Mouse (Mus musculus): ENCODE results near the gene Klhl28. TPM values are rescaled to one million over a fixed set of nuclear protein-coding genes. Genes with fewer than 3 reads are reported as not detected.

Gene Klhl28
- polyA plus RNA-seq (2011; ENCODE audit: insufficient read depth, insufficient read length, low replicate concordance, missing spikeins), result 2.5 and 3.9 TPM in 2 replicates

DNA sequence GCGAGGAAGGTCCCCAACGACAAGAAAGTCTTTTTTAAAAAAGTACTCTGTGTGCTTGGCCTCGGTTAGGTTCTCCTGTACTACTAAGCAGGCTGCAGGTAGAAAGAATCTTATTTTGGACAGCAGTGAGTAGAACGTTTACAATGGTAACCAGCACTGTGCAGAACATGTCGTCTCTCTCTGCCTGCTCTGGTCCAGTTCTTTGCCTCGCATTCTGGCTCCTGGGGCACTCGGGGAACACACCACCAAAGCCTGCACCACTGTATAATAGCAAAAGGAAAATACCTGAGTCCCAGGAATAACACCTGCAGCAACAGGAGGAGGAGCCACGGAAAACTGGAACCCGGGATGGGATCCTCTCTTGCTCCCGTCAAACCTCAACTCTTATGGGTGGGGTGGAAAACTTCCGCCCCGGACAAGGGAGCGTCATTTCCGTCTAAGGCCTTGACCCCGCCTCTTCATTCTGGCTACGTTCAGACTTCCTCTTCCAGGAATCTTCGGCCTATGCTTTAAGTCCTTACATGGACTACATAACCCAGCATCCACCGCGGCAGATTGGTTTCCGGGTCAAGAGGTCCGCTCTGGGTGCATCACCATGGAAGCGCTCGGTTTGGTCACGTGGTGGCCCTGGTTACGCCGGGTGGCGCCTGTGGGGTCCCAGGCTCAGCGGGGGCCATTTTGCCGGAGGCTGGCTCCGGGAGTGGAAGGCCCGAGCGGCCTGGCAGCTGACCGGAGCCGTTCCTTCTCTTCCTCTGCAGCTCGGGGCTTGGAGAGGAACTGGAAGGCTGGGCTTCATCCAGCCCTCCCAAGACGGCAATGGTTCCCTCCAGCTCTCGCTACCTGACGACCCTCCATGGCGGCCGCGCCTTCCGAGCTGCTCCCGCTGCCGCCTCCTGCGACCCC is at the start of gene Klhl28, which contains the start of gene Togaram1:
TSS of gene Klhl28 (minus strand) at position 411 of the 903 bp plus-strand sequence.
TSS of gene Togaram1 (plus strand) at position 681 of the 903 bp plus-strand sequence.
- H3K27ac ChIP-seq (ENCODE audit: control insufficient read depth, insufficient read depth, low read depth, low read length, poor library complexity), result peak within 1 kb of the TSS; percentile 71
- no peak for TF ChIP-seq CTCF (IDR thresholded peaks at IDR 0.05; ENCODE audit: control insufficient read depth, insufficient read depth, low read length)
- peak; percentile 84; the same call in 1 of the 2 replicates for TF ChIP-seq POLR2A (IDR thresholded peaks at IDR 0.05; ENCODE audit: borderline replicate concordance, control insufficient read depth, low read depth, low read length)
- peak within 1 kb of the TSS; percentile 95 for H3K4me3 ChIP-seq (replicated peaks; ENCODE audit: control insufficient read depth, low read depth, low read length)
- peaks cover 2% of the 10 kb centered on the region; the same call in 1 of the 2 replicates for H3K4me1 ChIP-seq (ENCODE audit: control insufficient read depth, insufficient read depth, low read length)
- WGBS, result under 1% methylated on average over 45 of the region's 45 CpGs

DNA sequence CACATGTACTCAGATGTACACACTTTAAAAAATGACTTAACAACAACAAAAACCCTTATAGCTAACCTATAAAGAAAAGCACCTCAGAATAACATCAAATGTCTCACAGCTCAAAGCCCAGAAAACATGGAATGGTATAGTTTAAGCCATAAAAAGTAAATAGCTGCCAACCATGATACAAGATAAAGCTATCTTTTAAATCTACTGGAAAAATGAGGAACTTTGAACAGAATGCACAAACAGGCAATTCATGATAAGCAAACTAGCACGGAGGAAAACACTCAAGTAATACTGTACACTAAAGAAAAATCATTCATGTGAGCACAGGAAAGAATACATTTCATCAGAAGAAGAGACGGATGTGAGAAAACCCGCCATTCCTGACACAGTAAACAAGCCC is 42.4 kb upstream of the Klhl28 start:
- Histone ChIP-seq H3K4me3 (replicated peaks; ENCODE audit: control insufficient read depth, low read depth, low read length) (no peak overlapping the region), H3K4me1 (ENCODE audit: control insufficient read depth, insufficient read depth, low read length) (no peaks in the 10 kb centered on the region), H3K27ac (ENCODE audit: control insufficient read depth, insufficient read depth, low read depth, low read length, poor library complexity) (no peak overlapping the region)
- TF ChIP-seq CTCF (IDR thresholded peaks at IDR 0.05; ENCODE audit: control insufficient read depth, insufficient read depth, low read length) (no peak), POLR2A (IDR thresholded peaks at IDR 0.05; ENCODE audit: borderline replicate concordance, control insufficient read depth, low read depth, low read length) (no peak)
- WGBS, result 60% methylated on average over 3 of the region's 3 CpGs

DNA sequence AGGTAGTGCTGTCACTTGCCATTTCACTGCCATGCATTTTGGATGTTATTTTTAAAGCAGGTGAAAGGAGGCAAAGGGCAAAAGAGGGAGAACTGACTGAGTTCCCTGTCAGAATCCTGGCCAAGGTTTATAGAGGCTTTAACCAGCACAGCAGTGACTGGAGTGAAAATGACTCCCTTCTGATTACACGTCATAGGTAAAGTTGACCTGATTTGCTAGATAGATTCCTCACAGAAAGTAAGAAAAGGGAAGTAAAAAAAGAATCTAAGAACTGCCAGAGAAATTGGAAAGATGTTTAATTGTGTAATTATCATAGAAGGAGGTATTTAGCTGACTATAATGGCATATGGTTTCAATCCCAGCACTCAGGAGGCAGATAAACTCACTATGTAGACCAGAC is 12.2 kb upstream of the Klhl28 start:
- 70% methylated on average over 1 of the region's 1 CpGs for WGBS
- no peak overlapping the region for H3K27ac ChIP-seq (ENCODE audit: control insufficient read depth, insufficient read depth, low read depth, low read length, poor library complexity)
- TF ChIP-seq POLR2A (IDR thresholded peaks at IDR 0.05; ENCODE audit: borderline replicate concordance, control insufficient read depth, low read depth, low read length) (no peak), CTCF (IDR thresholded peaks at IDR 0.05; ENCODE audit: control insufficient read depth, insufficient read depth, low read length) (no peak)
- H3K4me3 ChIP-seq (replicated peaks; ENCODE audit: control insufficient read depth, low read depth, low read length), result no peak overlapping the region
- no peaks in the 10 kb centered on the region for H3K4me1 ChIP-seq (ENCODE audit: control insufficient read depth, insufficient read depth, low read length)

DNA sequence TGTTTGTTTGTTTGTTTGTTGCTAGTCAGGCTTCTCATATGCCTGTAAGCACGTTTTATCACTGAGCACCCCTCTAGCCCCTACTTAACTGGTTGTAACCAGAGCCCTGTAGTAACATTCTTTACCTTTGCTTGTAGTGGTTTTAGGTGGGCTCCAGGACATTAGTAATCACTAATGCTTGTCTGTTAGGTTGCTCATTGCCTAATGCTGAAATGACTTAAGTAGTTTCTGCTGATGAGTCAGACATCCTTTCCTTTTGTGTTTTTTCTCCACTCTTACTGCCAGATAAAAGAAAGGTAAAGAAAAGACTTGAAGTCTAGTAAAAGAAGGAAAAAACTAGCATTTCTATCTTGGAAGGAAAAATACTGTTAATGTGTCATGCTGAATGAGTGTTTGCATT is 10.9 kb upstream of the Klhl28 start:
- TF ChIP-seq POLR2A (IDR thresholded peaks at IDR 0.05; ENCODE audit: borderline replicate concordance, control insufficient read depth, low read depth, low read length) (no peak), CTCF (IDR thresholded peaks at IDR 0.05; ENCODE audit: control insufficient read depth, insufficient read depth, low read length) (no peak)
- Histone ChIP-seq H3K27ac (ENCODE audit: control insufficient read depth, insufficient read depth, low read depth, low read length, poor library complexity) (no peak overlapping the region), H3K4me3 (replicated peaks; ENCODE audit: control insufficient read depth, low read depth, low read length) (no peak overlapping the region), H3K4me1 (ENCODE audit: control insufficient read depth, insufficient read depth, low read length) (no peaks in the 10 kb centered on the region)
- WGBS, result 14% methylated on average over 1 of the region's 1 CpGs

- Histone ChIP-seq H3K4me3 (replicated peaks; ENCODE audit: control insufficient read depth, low read depth, low read length) (no peak overlapping the region), H3K4me1 (ENCODE audit: control insufficient read depth, insufficient read depth, low read length) (no peaks in the 10 kb centered on the region), H3K27ac (ENCODE audit: control insufficient read depth, insufficient read depth, low read depth, low read length, poor library complexity) (no peak overlapping the region)
- 7% methylated on average over 6 of the region's 6 CpGs for WGBS
- TF ChIP-seq CTCF (IDR thresholded peaks at IDR 0.05; ENCODE audit: control insufficient read depth, insufficient read depth, low read length), result no peak
- no peak for TF ChIP-seq POLR2A (IDR thresholded peaks at IDR 0.05; ENCODE audit: borderline replicate concordance, control insufficient read depth, low read depth, low read length)
Measured at GRCm38 (mm10) chr12:64975558-64975957, 10.2 kb upstream of the Klhl28 start.

GRCm38 (mm10) chr12:64972063-64972462 is 6.7 kb upstream of the Klhl28 start:
- TF ChIP-seq POLR2A (IDR thresholded peaks at IDR 0.05; ENCODE audit: borderline replicate concordance, control insufficient read depth, low read depth, low read length) (no peak), CTCF (IDR thresholded peaks at IDR 0.05; ENCODE audit: control insufficient read depth, insufficient read depth, low read length) (no peak)
- peaks cover 2% of the 10 kb centered on the region; the same call in 1 of the 2 replicates for H3K4me1 ChIP-seq (ENCODE audit: control insufficient read depth, insufficient read depth, low read length)
- H3K27ac ChIP-seq (ENCODE audit: control insufficient read depth, insufficient read depth, low read depth, low read length, poor library complexity), result no peak overlapping the region
- no peak overlapping the region for H3K4me3 ChIP-seq (replicated peaks; ENCODE audit: control insufficient read depth, low read depth, low read length)
- WGBS, result 72% methylated on average over 6 of the region's 6 CpGs

DNA sequence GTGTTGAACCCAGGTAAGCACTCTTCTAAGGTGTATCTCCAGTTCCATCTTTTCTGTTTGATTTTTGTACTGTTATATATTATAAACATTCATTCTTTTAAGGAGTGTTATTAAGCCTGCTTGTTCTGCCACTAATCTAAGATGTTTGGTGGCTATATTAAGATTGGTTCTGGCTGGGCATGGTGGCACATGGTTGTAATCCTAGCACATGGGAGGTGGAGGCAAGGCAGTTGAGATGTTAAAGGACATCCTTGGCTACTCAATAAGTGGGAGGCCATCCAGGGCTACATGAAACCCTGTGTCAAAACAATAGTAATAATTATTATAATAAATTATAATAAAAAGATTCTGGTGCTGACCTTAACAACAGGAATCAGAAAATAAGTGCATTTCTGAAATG is 6.1 kb upstream of the Klhl28 start:
- H3K4me1 ChIP-seq (ENCODE audit: control insufficient read depth, insufficient read depth, low read length), result peaks cover 2% of the 10 kb centered on the region; the same call in 1 of the 2 replicates
- H3K27ac ChIP-seq (ENCODE audit: control insufficient read depth, insufficient read depth, low read depth, low read length, poor library complexity), result no peak overlapping the region
- no peak overlapping the region for H3K4me3 ChIP-seq (replicated peaks; ENCODE audit: control insufficient read depth, low read depth, low read length)
- no peak for TF ChIP-seq CTCF (IDR thresholded peaks at IDR 0.05; ENCODE audit: control insufficient read depth, insufficient read depth, low read length)
- no peak for TF ChIP-seq POLR2A (IDR thresholded peaks at IDR 0.05; ENCODE audit: borderline replicate concordance, control insufficient read depth, low read depth, low read length)

DNA sequence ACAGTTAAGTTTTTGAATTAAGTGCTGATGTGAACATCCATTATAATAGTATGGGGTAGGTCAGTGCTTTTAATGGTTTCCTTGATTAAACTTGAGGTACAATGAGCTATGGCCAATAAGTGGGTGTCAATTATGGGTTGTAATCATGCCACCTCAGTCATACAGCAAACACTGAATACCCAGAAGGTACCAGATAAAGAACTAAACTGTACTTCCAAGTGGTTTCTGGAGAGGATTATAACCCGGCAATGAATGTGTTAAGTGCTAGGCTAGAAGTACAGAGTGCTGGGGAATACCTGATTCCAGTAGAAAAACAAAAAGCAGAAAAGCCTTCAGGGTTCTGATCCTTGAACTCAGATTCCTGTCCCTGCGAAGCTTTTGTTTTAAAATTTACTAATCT is 2.7 kb upstream of the Klhl28 start:
- H3K27ac ChIP-seq (ENCODE audit: control insufficient read depth, insufficient read depth, low read depth, low read length, poor library complexity), result no peak overlapping the region
- H3K4me3 ChIP-seq (replicated peaks; ENCODE audit: control insufficient read depth, low read depth, low read length), result no peak overlapping the region
- TF ChIP-seq CTCF (IDR thresholded peaks at IDR 0.05; ENCODE audit: control insufficient read depth, insufficient read depth, low read length), result no peak
- no peak for TF ChIP-seq POLR2A (IDR thresholded peaks at IDR 0.05; ENCODE audit: borderline replicate concordance, control insufficient read depth, low read depth, low read length)
- WGBS, result 8% methylated on average over 2 of the region's 2 CpGs
- peaks cover 2% of the 10 kb centered on the region; the same call in 1 of the 2 replicates for H3K4me1 ChIP-seq (ENCODE audit: control insufficient read depth, insufficient read depth, low read length)

Data from bone marrow, adult 2 months (tissue).